In the genomic region with DNA sequence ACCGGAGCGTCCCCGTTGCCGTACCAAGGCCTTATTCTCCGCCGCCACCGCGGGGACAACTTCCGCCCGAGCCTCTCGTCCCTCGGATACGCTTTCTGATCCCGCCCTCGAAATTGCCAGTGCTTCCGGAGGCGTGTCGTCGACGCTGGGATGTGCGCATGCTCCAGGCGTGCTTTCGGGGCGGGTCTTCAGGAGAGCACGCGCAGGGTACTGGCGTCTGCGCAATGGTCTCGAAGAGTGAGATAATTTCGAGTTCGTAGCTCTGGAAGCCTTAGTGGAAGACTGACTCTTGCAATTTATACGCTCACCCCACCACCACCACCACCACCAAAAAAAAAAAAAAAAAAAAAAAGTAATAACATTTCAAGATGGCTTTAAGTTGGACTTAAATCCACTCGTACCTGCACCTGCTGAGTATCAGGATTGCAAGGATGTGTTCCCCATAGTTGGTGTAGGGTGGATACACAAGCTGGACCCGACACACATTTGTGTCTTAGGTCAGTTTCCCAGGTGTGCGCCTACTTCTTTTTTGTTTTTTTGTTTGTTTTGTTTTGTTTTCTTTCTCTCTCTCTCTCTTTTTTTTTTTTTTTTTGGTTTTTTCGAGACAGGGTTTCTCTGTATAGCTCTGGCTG, we compare ENCODE assay signal across 8 mouse cellular contexts. TPM values are rescaled to one million over a fixed set of nuclear protein-coding genes. Genes with fewer than 3 reads are reported as not detected.
DNase-seq lines count a peak whose midpoint lies in the region; ATAC-seq and TF ChIP-seq lines count a peak whose summit lies in the region.

Gene Zbtb43 (minus strand): TSS at position 94 of the 632 bp plus-strand sequence.

- peaks cover 7% of the 10 kb centered on the region for H3K36me3 ChIP-seq in hindbrain, embryonic 10.5 days
- H3K36me3 ChIP-seq in lung, postnatal 0 days (ENCODE audit: insufficient read depth, low read length): peaks cover 4% of the 10 kb centered on the region; the same call in 1 of the 2 replicates

- peak; percentile 93 for ATAC-seq in frontal cortex, adult (ENCODE audit: low TSS enrichment)
- peak; percentile 97 for ATAC-seq in lung, postnatal 0 days

- H3K4me2 ChIP-seq in lung, postnatal 0 days (replicated peaks; ENCODE audit: low read depth, low read length): peak within 1 kb of the TSS; percentile 74

- peak within 1 kb of the TSS; percentile 98 for H3K4me3 ChIP-seq in hindbrain, embryonic 10.5 days
- H3K4me3 ChIP-seq in lung, postnatal 0 days (ENCODE audit: low read depth, low read length): peak within 1 kb of the TSS; percentile 94

- peaks cover 32% of the 10 kb centered on the region for H3K4me1 ChIP-seq in hindbrain, embryonic 10.5 days (replicated peaks)
- peaks cover 17% of the 10 kb centered on the region; the same call in 1 of the 2 replicates for H3K4me1 ChIP-seq in lung, postnatal 0 days (ENCODE audit: insufficient read depth, low read depth, low read length)

- DNase-seq in MEL-GATA-1-ER (ENCODE audit: extremely low read depth, low read depth): peak; percentile 85
- peak; percentile 93 for DNase-seq in cerebellum, adult 8-10 months
- peak; percentile 97 for DNase-seq in hindbrain, embryonic 10.5 days (ENCODE audit: low spot score)
- DNase-seq in layer of hippocampus, adult 9-11 months: peak; percentile 97
- peak; percentile 97 for DNase-seq in lung, postnatal 0 days (ENCODE audit: low spot score)
- DNase-seq in ovary, postnatal 14 days (ENCODE audit: low spot score): peak; percentile 93
- DNase-seq in thymus, postnatal 14 days: peak; percentile 97

- H3K27ac ChIP-seq in hindbrain, embryonic 10.5 days: peak within 1 kb of the TSS; percentile 92
- peak within 1 kb of the TSS; percentile 84 for H3K27ac ChIP-seq in lung, postnatal 0 days (ENCODE audit: low read length)

- no peaks in the 10 kb centered on the region for H3K27me3 ChIP-seq in hindbrain, embryonic 10.5 days (ENCODE audit: insufficient read depth, poor library complexity, severe bottlenecking)
- H3K27me3 ChIP-seq in lung, postnatal 0 days (replicated peaks; ENCODE audit: insufficient read depth, low read length): no peaks in the 10 kb centered on the region

- peak within 1 kb of the TSS; percentile 89 for H3K9ac ChIP-seq in lung, postnatal 0 days (replicated peaks; ENCODE audit: low read depth)

- WGBS in hindbrain, embryonic 10.5 days: 5% methylated on average over 36 of the region's 36 CpGs
- WGBS in lung, postnatal 0 days: 5% methylated on average over 36 of the region's 36 CpGs

- no peak for TF ChIP-seq EP300 in lung, postnatal 0 days (IDR thresholded peaks at IDR 0.05)

- 0 out of 2 replicates have a peak, but pooled peaks cover 3% of the 10 kb centered on the region for H3K9me3 ChIP-seq in hindbrain, embryonic 10.5 days
- H3K9me3 ChIP-seq in lung, postnatal 0 days (ENCODE audit: low read length): no peaks in the 10 kb centered on the region

- TF ChIP-seq CTCF in lung, postnatal 0 days (IDR thresholded peaks at IDR 0.05): no peak

RNA-seq across cellular contexts. Expression of gene Zbtb43, which starts in this region (rescaled TPM):
- polyA plus RNA-seq in hindbrain, embryonic 10.5 days (2016; fragmentation: Nextera tagmentation; extraction: Ambion mirVana): 19.0 and 22.7 TPM in 2 replicates
- 11.4 and 12.0 TPM in 2 replicates for polyA plus RNA-seq in lung, postnatal 0 days (2015; fragmentation: Nextera tagmentation; extraction: Ambion mirVana)

Comparison
In these comparisons a context has a peak if more than half of its experiments do, and no peak if none do; other contexts are left out.
1. Peak in every context shown above with its lines: DNase-seq, ATAC-seq, H3K4me3 ChIP-seq and H3K27ac ChIP-seq.